Mouse (Mus musculus) mouse embryonic stem cell (cell line): ENCODE measurements around the gene Fcgrt.

Experiments
- in situ Hi-C, 2 experiments: fragments of 300-500 bp; cut with MboI; formaldehyde crosslinking; loops; 1 replicate in 1 of 2; 3 replicates in 1 of 2; pipeline ENCODE4 v1.14.3; 2019 to 2020; ENCODE audit warnings: low sequenced_read_pairs in 2 of 2, low pct_unique_long_range_greater_than_20kb in 1 of 2, mixed read lengths in 1 of 2; ENCODE audit not compliant: unreplicated experiment in 1 of 2

Fcgrt gene

GRCm38 (mm10) chr7:45093516-45093905 is 10.1 kb downstream of the Fcgrt start:
- in situ Hi-C loops: no loop called here

GRCm38 (mm10) chr7:45092828-45093515 is 10.7 kb downstream of the Fcgrt start:
- in situ Hi-C loops: no loop called here

- in situ Hi-C loops: no loop called here
These were observed 11.6 kb downstream of the Fcgrt start, which contains the start of gene Rcn3 for GRCm38 (mm10) chr7:45092048-45092447. Rcn3 (minus strand) TSS chr7:45092221.

GRCm38 (mm10) chr7:45091001-45091990 is 12.4 kb downstream of the Fcgrt start:
- in situ Hi-C loops: no loop called here

GRCm38 (mm10) chr7:45090251-45090977 is 13.2 kb downstream of the Fcgrt start:
- in situ Hi-C loops: no loop called here

GRCm38 (mm10) chr7:45088597-45088996 is 15.1 kb downstream of the Fcgrt start:
- in situ Hi-C loops: no loop called here

GRCm38 (mm10) chr7:45086084-45086483 is 17.6 kb downstream of the Fcgrt start:
- in situ Hi-C loops: no loop called here

GRCm38 (mm10) chr7:45083300-45083890 is 20.3 kb downstream of the Fcgrt start:
- in situ Hi-C loops: no loop called here

GRCm38 (mm10) chr7:45082401-45083299 is 21.0 kb downstream of the Fcgrt start:
- in situ Hi-C loops: no loop called here

GRCm38 (mm10) chr7:45081016-45081415 is 22.6 kb downstream of the Fcgrt start:
- in situ Hi-C loops: no loop called here

GRCm38 (mm10) chr7:45079856-45080255 is 23.8 kb downstream of the Fcgrt start:
- in situ Hi-C loops: no loop called here

- in situ Hi-C loops: no loop called here
These were observed 25.1 kb downstream of the Fcgrt start for GRCm38 (mm10) chr7:45078513-45078912.

- in situ Hi-C loops: no loop called here
These were observed 25.8 kb downstream of the Fcgrt start for GRCm38 (mm10) chr7:45077829-45078228.

- in situ Hi-C loops: no loop called here
These were observed 26.3 kb downstream of the Fcgrt start for GRCm38 (mm10) chr7:45077322-45077721.

- in situ Hi-C loops: no loop called here
These were observed 27.1 kb downstream of the Fcgrt start for GRCm38 (mm10) chr7:45076501-45076900.

GRCm38 (mm10) chr7:45075405-45075804 is 28.2 kb downstream of the Fcgrt start:
- in situ Hi-C loops: no loop called here

GRCm38 (mm10) chr7:45073949-45074348 is 29.7 kb downstream of the Fcgrt start:
- in situ Hi-C loops: no loop called here
